Mouse (Mus musculus): ENCODE data around the gene Zfp82.
A peak's percentile ranks its signal among the peaks of the same experiment; 100 is the strongest.
"Not testable (repeated sequence)": the region's sequence is repeated elsewhere in the genome, so short reads cannot be mapped to it uniquely, and the experiment has no call there.

The Zfp82 gene

GRCm38 (mm10) chr7:30072146-30073028, at the start of gene Zfp82:
Gene Zfp82, minus strand, starts transcription at chr7:30072900.
- DNase-seq = peak; percentile 86 to 88

- no peak for DNase-seq
Measured at GRCm38 (mm10) chr7:30122188-30122530, 49.5 kb upstream of the Zfp82 start.

GRCm38 (mm10) chr7:30121308-30122187, 48.8 kb upstream of the Zfp82 start, which contains the start of gene Zfp382:
Gene Zfp382, plus strand, starts transcription at chr7:30121942.
- DNase-seq = peak; percentile 92 to 95

- DNase-seq = not testable (repeated sequence)
Measured at GRCm38 (mm10) chr7:30117935-30118334, 45.2 kb upstream of the Zfp82 start.

- no peak for DNase-seq
Measured at GRCm38 (mm10) chr7:30116076-30116475, 43.4 kb upstream of the Zfp82 start.

GRCm38 (mm10) chr7:30099297-30099696, 26.6 kb upstream of the Zfp82 start:
- DNase-seq = no peak

GRCm38 (mm10) chr7:30095551-30096125, 22.9 kb upstream of the Zfp82 start:
- DNase-seq = peak; percentile 11 to 12

GRCm38 (mm10) chr7:30094646-30095429, 22.1 kb upstream of the Zfp82 start, which contains the start of gene Zfp260:
Gene Zfp260, plus strand, starts transcription at chr7:30094777.
- DNase-seq = peak; percentile 94 to 96

GRCm38 (mm10) chr7:30093918-30094415, 21.3 kb upstream of the Zfp82 start:
- no peak for DNase-seq

- no peak for DNase-seq
Measured at GRCm38 (mm10) chr7:30092666-30093065, 20.0 kb upstream of the Zfp82 start.

- peak in 1 of 2 experiments; percentile 27 for DNase-seq
Measured at GRCm38 (mm10) chr7:30090970-30091585, 18.4 kb upstream of the Zfp82 start.

- DNase-seq = peak; percentile 95 to 97
Measured at GRCm38 (mm10) chr7:30090092-30090969, 17.6 kb upstream of the Zfp82 start, which contains the start of the genes Gm26920 and Zfp566. Gene Gm26920, minus strand, starts transcription at chr7:30090410. Gene Zfp566, minus strand, starts transcription at chr7:30090527.

- DNase-seq = no peak
Measured at GRCm38 (mm10) chr7:30089405-30089804, 16.7 kb upstream of the Zfp82 start.

- no peak for DNase-seq
Measured at GRCm38 (mm10) chr7:30086524-30086923, 13.8 kb upstream of the Zfp82 start.

- DNase-seq = no peak
Measured at GRCm38 (mm10) chr7:30064622-30065021, 8.1 kb downstream of the Zfp82 start.

- DNase-seq = peak; percentile 53 to 55
Measured at GRCm38 (mm10) chr7:30062478-30062877, 10.2 kb downstream of the Zfp82 start.

GRCm38 (mm10) chr7:30060341-30060740, 12.4 kb downstream of the Zfp82 start:
- no peak for DNase-seq

GRCm38 (mm10) chr7:30053591-30053990, 19.1 kb downstream of the Zfp82 start:
- no peak for DNase-seq

GRCm38 (mm10) chr7:30050882-30051548, 21.7 kb downstream of the Zfp82 start, which contains the start of gene Zfp14:
Gene Zfp14, minus strand, starts transcription at chr7:30051380.
- DNase-seq = peak; percentile 91 to 92

GRCm38 (mm10) chr7:30048126-30048525, 24.6 kb downstream of the Zfp82 start:
- DNase-seq = no peak

Measured in kidney, postnatal 4 days (tissue).